Mouse (Mus musculus): ENCODE data around the gene BC048403. TPM values are rescaled to one million over a fixed set of nuclear protein-coding genes. Genes with fewer than 3 reads are reported as not detected.

Gene BC048403
- total and polyA plus RNA-seq, 3 experiments, result 2.7 to 11.6 TPM; not detected in 1

Other genes starting within 250 kb of the BC048403 start
- 18.0 and 21.5 TPM in 2 replicates for gene Tbk1, start 153.2 kb upstream of the BC048403 start, total RNA-seq (2012; rRNA removed)
- gene Tbk1, start 153.2 kb upstream of the BC048403 start, polyA plus RNA-seq (2012; ENCODE audit: insufficient read depth in 1 of 2, insufficient read length in 2 of 2, low read depth in 1 of 2, low replicate concordance in 2 of 2, missing spikeins in 1 of 2), result 10 to 100 TPM in 1 of 2 experiments, not detected in 1; 31.1 TPM
- gene Xpot, start 113.6 kb upstream of the BC048403 start, total RNA-seq (2012; rRNA removed), result 154 and 182 TPM in 2 replicates
- 100 to 1,000 TPM; 122 to 304 TPM for gene Xpot, start 113.6 kb upstream of the BC048403 start, polyA plus RNA-seq (2012; ENCODE audit: insufficient read depth in 1 of 2, insufficient read length in 2 of 2, low read depth in 1 of 2, low replicate concordance in 2 of 2, missing spikeins in 1 of 2)
- 0.46 and 0.65 TPM in 2 replicates for gene D930020B18Rik, start 98.3 kb upstream of the BC048403 start, total RNA-seq (2012; rRNA removed)
- under 1 TPM in 1 of 2 experiments, not detected in 1; 0.61 TPM for gene D930020B18Rik, start 98.3 kb upstream of the BC048403 start, polyA plus RNA-seq (2012; ENCODE audit: insufficient read depth in 1 of 2, insufficient read length in 2 of 2, low read depth in 1 of 2, low replicate concordance in 2 of 2, missing spikeins in 1 of 2)

All from MEL (cell line).